Mouse (Mus musculus) intestine, embryonic 14.5 days (tissue): Measurements from ENCODE around the gene Hist1h2an. TPM values are rescaled to one million over a fixed set of nuclear protein-coding genes. Genes with fewer than 3 reads are reported as not detected.
A peak's percentile ranks its signal among the peaks of the same experiment; 100 is the strongest.
"Not testable (repeated sequence)": the region's sequence is repeated elsewhere in the genome, so short reads cannot be mapped to it uniquely, and the experiment has no call there.

Source experiments
- ATAC-seq: fragments of 200-750 bp; cut with Nextera tagmentation; replicated peaks from 2 replicates; pipeline ENCODE4 v1.8.0; 2017; ENCODE audit warnings: low read depth, moderate number of reproducible peaks, moderate TSS enrichment, moderate library complexity; ENCODE audit not compliant: low FRiP score, low TSS enrichment
- DNase-seq: peaks from one replicate; pipeline ENCODE4 v3.0.0-alpha.2; 2018; ENCODE audit warnings: low spot score
- H3K27ac ChIP-seq: fragments of 300-500 bp; sonication (generic); 2 replicates; pipeline ENCODE4 v1.5.1; 2014; ENCODE audit warnings: low read depth, mild to moderate bottlenecking, control low read depth
- H3K27me3 ChIP-seq: fragments of 300-500 bp; sonication (generic); replicated peaks from 2 replicates; pipeline ENCODE4 v1.6.1; 2014; ENCODE audit warnings: low read length, control low read depth; ENCODE audit not compliant: control insufficient read depth, insufficient read depth
- H3K36me3 ChIP-seq: fragments of 300-500 bp; sonication (generic); 2 replicates; pipeline ENCODE4 v1.6.1; 2014; ENCODE audit warnings: low read length, control low read depth; ENCODE audit not compliant: control insufficient read depth, insufficient read depth
- H3K4me1 ChIP-seq: fragments of 300-500 bp; sonication (generic); replicated peaks from 2 replicates; pipeline ENCODE4 v1.6.1; 2014; ENCODE audit warnings: low read length, control low read depth, mixed read lengths; ENCODE audit not compliant: control insufficient read depth, insufficient read depth
- H3K4me2 ChIP-seq: fragments of 300-500 bp; sonication (generic); 2 replicates; pipeline ENCODE4 v1.6.1; 2014; ENCODE audit warnings: low read length
- H3K4me3 ChIP-seq: fragments of 300-500 bp; sonication (generic); 2 replicates; pipeline ENCODE4 v1.5.1; 2014; ENCODE audit warnings: low read depth, low read length, control low read depth, mixed read lengths
- H3K9ac ChIP-seq: fragments of 300-500 bp; sonication (generic); 2 replicates; pipeline ENCODE4 v1.6.1; 2014; ENCODE audit warnings: mild to moderate bottlenecking, low read length
- H3K9me3 ChIP-seq: fragments of 300-500 bp; sonication (generic); 2 replicates; pipeline ENCODE4 v1.6.1; 2016; ENCODE audit warnings: low read length, control low read depth; ENCODE audit not compliant: control insufficient read depth
- WGBS: fragments of 180-500 bp; shearing (Covaris S2); extraction: QIAGEN DNeasy Blood & Tissue Kit; methylation state at CpG from one replicate; pipeline ENCODE4 v1.1.7; 2014; 5-methylcytosine and 5-hydroxymethylcytosine counted together
- polyA plus RNA-seq: library from polyadenylated mRNA; unstranded; fragments of >200 nt; fragmentation: Nextera tagmentation; extraction: Ambion mirVana; gene quantifications from 2 replicates; pipeline ENCODE4 v1.2.1, GENCODE M21; 2014

The Hist1h2an gene
- 10.1 TPM in 1 of 2 replicates, not detected in the other for polyA plus RNA-seq

- H3K9me3 ChIP-seq, H3K27me3 ChIP-seq, H3K36me3 ChIP-seq: not testable (repeated sequence)
- WGBS, result 0% methylated on average over 35 of the region's 63 CpGs
- H3K4me2 ChIP-seq, result peak within 1 kb of the TSS; percentile 55
- peaks cover 31% of the 10 kb centered on the region for H3K4me1 ChIP-seq
- H3K4me3 ChIP-seq, result peak within 1 kb of the TSS; percentile 36
- ATAC-seq (peak; percentile 94), DNase-seq (peak; percentile 93)
- peak within 1 kb of the TSS; percentile 63 for H3K9ac ChIP-seq
- peak within 1 kb of the TSS; percentile 88 for H3K27ac ChIP-seq
These were observed at the start of gene Hist1h2an, which contains the start of gene Hist1h2bp for GRCm38 (mm10) chr13:21786899-21787629. Gene Hist1h2an (minus strand): TSS chr13:21787218. Gene Hist1h2bp (plus strand): TSS chr13:21787461.

GRCm38 (mm10) chr13:21833461-21833860 is 46.4 kb upstream of the Hist1h2an start, which contains the start of the genes Hist1h2ap and Hist1h2br:
Gene Hist1h2ap (minus strand): TSS chr13:21833507.
Gene Hist1h2br (plus strand): TSS chr13:21833743.
- not testable (repeated sequence) for H3K27ac ChIP-seq, H3K4me1 ChIP-seq, H3K9ac ChIP-seq, DNase-seq, H3K9me3 ChIP-seq, H3K4me3 ChIP-seq, H3K36me3 ChIP-seq, H3K4me2 ChIP-seq, H3K27me3 ChIP-seq
- ATAC-seq, result peak; percentile 91
- WGBS, result no CpG with 5 or more reads among the region's 24 CpGs

- ATAC-seq, result peak; percentile 85
- WGBS, result 0% methylated on average over 22 of the region's 58 CpGs
- DNase-seq, H3K27me3 ChIP-seq, H3K4me1 ChIP-seq, H3K36me3 ChIP-seq, H3K9ac ChIP-seq, H3K9me3 ChIP-seq: not testable (repeated sequence)
- Histone ChIP-seq H3K27ac (peak within 1 kb of the TSS; percentile 27; the same call in 1 of the 2 replicates), H3K4me3 (peak within 1 kb of the TSS; percentile 8; the same call in 1 of the 2 replicates), H3K4me2 (peak within 1 kb of the TSS; percentile 33; the same call in 1 of the 2 replicates)
These were observed 44.7 kb upstream of the Hist1h2an start, which contains the start of gene Hist1h4n for GRCm38 (mm10) chr13:21831418-21832394. Gene Hist1h4n (minus strand): TSS chr13:21832196.

DNA sequence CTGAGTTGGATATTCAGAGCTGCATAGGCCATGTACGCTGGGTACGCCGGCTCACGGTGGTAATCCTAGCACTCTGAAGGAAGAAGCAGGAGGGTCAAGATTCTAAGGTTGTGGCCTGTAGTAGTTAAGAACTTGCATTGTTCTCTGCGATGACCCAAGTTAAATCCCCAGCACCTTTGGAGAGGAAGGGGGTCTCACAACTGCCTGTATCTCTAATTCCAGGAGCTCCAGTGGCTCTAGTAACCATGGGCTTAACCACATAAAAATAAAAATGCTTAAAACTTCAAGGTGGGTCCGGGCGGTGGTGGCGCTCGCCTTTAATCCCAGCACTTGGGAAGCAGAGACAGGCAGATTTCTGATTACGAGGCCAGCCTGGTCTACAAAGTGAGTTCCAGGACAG is 43.3 kb upstream of the Hist1h2an start:
- WGBS, result 88% methylated on average over 10 of the region's 10 CpGs
- Histone ChIP-seq H3K36me3 (no peaks in the 10 kb centered on the region), H3K4me1 (no peaks in the 10 kb centered on the region), H3K27ac (no peak overlapping the region), H3K27me3 (no peaks in the 10 kb centered on the region), H3K4me2 (no peak overlapping the region), H3K9me3 (no peaks in the 10 kb centered on the region), H3K4me3 (no peak overlapping the region), H3K9ac (no peak overlapping the region)
- ATAC-seq (no peak), DNase-seq (no peak)

DNA sequence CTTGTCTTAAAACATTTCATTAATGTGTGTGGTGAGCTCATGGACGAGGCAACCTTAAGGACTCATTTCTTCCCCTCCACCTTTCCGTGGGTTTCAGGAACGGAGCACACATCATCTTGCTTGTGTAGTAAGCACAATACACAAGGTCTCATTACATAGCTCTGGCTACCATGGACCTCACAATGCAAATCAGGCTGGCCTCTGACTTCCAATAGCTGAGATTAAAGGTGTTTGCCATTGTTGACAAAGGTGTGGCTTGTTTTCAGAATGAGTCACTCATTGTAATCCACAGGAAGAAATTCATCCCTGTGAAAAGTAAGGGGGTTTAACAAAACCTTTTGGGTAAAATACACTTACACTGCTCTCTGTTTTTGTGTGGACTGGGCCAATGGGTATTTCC is 41.5 kb upstream of the Hist1h2an start:
- Histone ChIP-seq H3K4me2 (no peak overlapping the region), H3K4me1 (no peaks in the 10 kb centered on the region), H3K9me3 (no peaks in the 10 kb centered on the region), H3K9ac (no peak overlapping the region), H3K27ac (no peak overlapping the region), H3K4me3 (no peak overlapping the region), H3K36me3 (no peaks in the 10 kb centered on the region), H3K27me3 (no peaks in the 10 kb centered on the region)
- WGBS, result 59% methylated on average over 3 of the region's 3 CpGs
- DNase-seq (peak; percentile 39), ATAC-seq (no peak)

- not testable (repeated sequence) for ATAC-seq, H3K9me3 ChIP-seq, H3K36me3 ChIP-seq, H3K9ac ChIP-seq, H3K4me1 ChIP-seq, H3K4me2 ChIP-seq, H3K27me3 ChIP-seq, H3K4me3 ChIP-seq, H3K27ac ChIP-seq, DNase-seq
- 78% methylated on average over 6 of the region's 16 CpGs for WGBS
These were observed 33.3 kb upstream of the Hist1h2an start for GRCm38 (mm10) chr13:21820082-21820890.

DNA sequence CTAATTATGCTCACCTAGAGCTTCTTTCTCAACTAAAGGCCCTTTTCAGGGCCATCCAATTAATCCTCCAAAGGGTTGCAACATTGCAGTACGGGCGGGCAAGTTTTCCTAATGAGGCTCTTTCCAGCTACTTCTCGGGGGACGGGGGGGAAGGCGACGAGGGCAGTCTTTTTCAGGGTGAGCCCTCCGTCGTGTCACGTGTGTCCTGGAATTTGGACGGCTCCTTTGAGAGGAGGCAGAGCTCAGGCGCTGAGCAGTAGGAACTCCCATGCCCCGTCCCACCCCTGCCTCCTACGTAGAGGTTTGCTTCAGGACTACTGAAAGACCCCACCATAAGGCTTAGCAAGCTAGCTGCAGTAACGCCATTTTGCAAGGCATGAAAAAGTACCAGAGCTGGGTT is 25.1 kb upstream of the Hist1h2an start:
- not testable (repeated sequence) for H3K36me3 ChIP-seq, H3K27ac ChIP-seq, H3K9me3 ChIP-seq, DNase-seq, H3K27me3 ChIP-seq, H3K4me1 ChIP-seq, H3K9ac ChIP-seq, H3K4me3 ChIP-seq
- 0% methylated on average over 11 of the region's 14 CpGs for whole genome bisulfite sequencing
- H3K4me2 ChIP-seq, result peak overlapping the region; percentile 34; the same call in 1 of the 2 replicates
- ATAC-seq, result peak; percentile 68

DNA sequence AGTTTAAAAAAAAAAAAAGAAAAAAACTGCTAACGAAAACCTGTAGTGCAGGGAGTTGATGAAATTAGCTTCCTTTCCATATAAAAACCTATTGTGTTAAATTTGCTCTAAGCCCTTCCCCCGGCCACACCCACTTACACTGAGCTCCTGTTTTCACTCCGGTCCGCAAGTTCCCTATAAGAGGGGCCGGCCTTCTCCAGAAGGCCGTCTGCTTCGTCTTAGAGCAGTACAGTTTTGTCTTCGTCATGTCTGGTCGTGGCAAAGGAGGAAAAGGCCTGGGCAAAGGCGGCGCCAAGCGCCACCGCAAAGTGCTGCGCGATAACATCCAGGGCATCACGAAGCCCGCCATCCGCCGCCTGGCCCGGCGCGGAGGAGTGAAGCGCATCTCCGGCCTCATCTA is 24.5 kb upstream of the Hist1h2an start, which contains the start of gene Hist1h4m:
Gene Hist1h4m (plus strand): TSS at position 208 of the 400 bp plus-strand sequence.
- not testable (repeated sequence) for H3K9ac ChIP-seq, H3K4me1 ChIP-seq, H3K9me3 ChIP-seq, H3K27ac ChIP-seq, H3K4me3 ChIP-seq, DNase-seq, H3K36me3 ChIP-seq, H3K27me3 ChIP-seq
- no CpG with 5 or more reads among the region's 24 CpGs for WGBS
- peak within 1 kb of the TSS; percentile 34; the same call in 1 of the 2 replicates for H3K4me2 ChIP-seq
- ATAC-seq, result peak; percentile 70
